Mouse (Mus musculus): Measurements from ENCODE around the gene Gabarapl2.

GRCm38 (mm10) chr8:111951317-111951716, 10.8 kb downstream of the Gabarapl2 start:
- TF ChIP-seq CTCF (IDR thresholded peaks at IDR 0.05; ENCODE audit: extremely low read depth, insufficient read depth, insufficient read length, insufficient replicate concordance) (no peak), POLR2A (IDR thresholded peaks at IDR 0.05; ENCODE audit: low read depth, low read length) (no peak)
